Mouse (Mus musculus) testis, postnatal 10 days (tissue): Measurements from ENCODE around the gene Mamdc2.

ENCODE experiments used
- DNase-seq: peaks from one replicate; pipeline ENCODE4 v3.0.0; 2021; ENCODE audit warnings: low spot score

Mamdc2 gene

DNA sequence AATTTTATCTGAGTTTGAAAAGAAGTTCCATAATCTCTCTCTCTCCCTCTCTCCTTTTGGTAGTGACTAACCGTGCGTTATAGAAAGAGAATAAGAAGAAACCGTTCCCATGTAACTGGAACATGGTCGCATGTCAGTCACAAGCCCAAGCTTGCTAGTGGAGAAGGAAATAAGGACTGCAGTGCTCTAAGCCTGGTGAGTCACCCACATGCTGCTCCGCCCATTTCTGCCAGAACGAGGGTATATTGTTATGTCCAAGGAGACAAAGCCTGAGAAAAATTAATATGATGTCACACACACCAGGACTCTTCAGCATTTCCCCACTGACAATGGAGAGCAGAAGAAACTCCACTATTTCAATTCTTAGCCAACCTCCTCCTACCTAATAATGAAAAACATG, 93.5 kb downstream of the Mamdc2 start:
- no peak for DNase-seq

DNA sequence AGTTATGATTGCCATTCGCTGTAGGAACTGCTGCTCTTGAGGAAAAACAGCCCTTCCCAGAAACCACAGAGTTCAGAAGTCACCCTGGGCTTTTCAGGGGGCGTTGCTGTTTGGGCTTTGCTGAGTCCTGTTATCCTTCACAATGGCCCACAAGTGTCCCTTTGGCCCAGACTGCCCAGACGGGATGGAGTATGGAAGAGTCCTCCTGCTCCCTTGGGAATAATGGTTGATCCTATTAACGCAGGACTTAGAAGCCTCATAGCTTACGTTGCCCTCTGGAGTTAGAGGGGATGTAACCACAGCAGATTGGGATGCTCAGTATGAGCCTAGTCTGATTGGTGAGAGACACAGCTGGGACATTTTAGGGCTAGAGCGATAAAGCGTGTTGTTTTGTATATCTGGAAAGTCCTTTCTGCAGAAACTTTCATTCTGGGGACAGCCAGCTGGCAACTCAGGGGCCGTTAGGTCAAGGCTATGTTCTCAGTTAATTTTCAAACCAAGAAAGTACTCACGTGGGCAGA, 94.3 kb downstream of the Mamdc2 start:
- no peak for DNase-seq

DNA sequence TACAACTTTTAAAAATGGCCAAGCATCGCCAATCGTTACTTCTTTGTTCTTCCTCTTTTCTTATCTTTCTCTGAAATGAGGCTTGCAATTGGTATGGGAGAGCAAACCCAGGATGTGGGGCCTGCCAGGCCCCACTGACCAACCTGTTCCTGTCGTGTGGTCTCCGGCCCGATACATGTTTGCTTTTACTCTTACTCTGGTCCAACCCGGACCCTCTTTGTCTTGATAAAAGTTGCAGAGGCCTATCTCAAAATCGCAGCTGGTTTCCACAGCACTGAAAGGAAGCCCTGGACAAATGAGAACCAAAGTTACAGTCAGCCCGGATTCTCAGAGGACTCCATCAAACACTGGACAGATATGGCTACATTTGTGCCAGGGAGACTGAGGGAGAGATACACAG, 95.1 kb downstream of the Mamdc2 start:
- DNase-seq = no peak

DNA sequence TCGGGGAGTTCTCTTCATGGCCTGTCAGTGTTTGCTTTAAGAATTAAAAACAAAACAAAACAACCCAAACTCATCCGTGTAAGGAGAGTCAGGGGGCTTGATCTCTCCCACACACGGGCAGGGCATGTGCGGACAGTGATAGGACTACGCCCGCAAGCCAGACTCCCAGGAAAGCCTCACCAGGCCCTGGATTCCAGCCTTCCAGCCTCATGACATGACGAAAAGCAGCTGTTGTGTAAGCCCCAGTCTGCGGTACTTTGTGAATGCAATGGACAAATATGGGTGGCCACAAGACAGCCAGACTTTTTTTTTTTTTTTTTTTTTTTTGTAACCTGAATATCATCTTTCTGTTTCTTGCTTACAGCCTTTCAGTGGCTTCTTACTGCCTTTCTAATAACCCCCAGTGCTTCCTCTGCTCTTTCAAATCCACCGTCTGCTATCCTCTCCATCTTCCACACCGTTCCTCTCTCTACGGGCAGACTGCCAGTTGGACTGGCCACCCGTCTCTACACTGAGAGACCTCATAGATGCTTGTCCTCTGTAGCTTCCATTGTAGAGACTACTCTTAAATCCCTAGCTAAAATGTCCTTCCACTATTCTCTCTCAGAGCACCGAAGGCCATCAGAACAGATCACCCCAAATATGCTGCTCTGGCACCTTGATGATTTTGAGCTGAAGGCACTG, 96.3 kb downstream of the Mamdc2 start:
- no peak for DNase-seq

DNA sequence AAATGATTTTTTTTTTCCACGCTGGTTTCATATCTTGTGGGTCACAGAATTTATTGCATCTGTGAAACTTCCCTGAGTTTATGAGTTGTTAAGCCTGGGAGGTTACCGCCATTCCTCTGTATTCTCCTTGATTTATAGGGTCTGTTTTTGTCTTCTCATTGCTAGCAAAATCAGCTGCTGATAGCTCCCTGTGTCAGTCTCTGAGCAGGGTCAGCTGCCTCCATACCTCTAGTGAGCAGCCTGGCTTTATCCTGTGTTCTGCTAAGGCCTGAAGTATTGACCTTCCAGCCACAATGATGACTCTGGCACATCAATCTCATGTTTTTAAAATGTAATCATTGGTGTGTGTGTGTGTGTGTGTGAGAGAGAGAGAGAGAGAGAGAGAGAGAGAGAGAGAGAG, 98.3 kb downstream of the Mamdc2 start:
- DNase-seq = no peak

DNA sequence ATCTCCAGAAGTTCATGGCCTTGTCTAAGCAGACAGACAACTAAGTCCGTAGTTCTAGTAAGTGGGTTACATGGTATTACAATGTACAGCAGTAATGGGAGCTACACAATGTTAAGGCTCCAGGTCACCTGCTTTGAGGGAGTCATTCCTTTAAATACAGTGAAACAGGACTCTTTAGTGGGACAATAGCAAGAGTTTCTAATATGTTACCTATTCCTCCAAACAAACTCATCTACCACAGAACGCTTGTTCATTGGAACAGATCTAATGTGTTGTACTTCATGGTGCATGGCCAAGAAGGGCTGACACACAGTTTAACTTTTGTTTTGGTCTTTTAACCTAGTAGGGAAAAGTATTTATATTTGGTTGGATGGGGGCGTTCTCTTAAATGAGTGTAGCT, 105.5 kb downstream of the Mamdc2 start:
- DNase-seq = no peak

DNA sequence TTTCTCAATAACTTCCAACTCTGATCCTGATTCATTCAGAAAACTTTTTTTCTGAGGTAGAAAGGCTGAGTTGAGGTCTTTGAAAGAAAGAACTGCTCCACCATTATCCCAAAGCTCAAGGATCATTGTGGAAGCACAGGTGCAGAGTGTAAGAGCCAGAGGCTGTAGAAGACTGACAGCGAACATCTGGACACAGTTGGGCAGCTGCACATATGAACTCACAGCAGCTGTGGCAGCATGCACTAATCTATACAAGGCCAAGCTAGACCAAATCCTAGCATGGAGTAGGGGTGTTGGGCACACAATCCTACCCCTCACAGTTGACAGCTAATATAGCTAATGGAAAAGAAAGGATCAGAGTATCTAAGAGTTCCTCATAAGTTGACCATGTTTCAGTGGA, 115.4 kb downstream of the Mamdc2 start:
- DNase-seq = no peak

DNA sequence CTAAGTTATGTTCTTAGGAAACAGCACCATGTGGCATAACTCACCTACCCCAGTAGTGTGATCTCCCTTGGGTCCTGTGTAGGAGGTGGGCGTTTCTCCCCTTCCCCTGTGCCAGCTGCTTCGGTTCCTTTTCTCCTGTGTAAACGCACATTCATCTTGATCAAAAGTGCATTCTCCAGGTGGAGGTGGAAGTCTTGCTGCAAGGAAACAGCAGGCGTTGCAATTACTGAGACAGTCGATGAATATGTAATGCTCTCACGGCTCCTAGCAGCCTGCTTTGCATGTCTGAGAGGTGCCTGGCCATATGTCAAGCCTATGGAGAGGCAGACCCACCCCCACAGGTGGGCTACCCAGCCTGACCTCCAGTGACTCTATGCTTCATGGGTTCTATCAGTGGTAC, 117.4 kb downstream of the Mamdc2 start:
- DNase-seq = no peak

DNA sequence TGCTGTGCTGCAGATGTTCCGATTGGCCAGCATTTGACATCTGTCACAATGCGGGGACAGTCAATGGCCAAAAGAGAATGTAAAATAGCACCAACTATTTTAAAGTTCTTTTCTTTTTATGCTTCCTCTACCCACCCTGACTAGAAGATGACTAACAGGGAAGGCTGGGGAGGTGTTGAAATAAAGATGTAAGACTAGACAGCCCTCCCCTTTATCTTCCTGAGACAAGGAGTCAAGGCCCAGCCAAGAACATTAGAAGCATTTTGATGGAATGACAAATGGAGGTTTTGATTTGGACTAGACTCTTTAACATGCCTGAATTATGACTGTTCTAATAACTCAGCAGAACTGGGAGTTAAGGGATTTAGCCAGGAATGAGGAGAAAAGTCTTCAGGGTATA, 118.9 kb downstream of the Mamdc2 start:
- DNase-seq = no peak

DNA sequence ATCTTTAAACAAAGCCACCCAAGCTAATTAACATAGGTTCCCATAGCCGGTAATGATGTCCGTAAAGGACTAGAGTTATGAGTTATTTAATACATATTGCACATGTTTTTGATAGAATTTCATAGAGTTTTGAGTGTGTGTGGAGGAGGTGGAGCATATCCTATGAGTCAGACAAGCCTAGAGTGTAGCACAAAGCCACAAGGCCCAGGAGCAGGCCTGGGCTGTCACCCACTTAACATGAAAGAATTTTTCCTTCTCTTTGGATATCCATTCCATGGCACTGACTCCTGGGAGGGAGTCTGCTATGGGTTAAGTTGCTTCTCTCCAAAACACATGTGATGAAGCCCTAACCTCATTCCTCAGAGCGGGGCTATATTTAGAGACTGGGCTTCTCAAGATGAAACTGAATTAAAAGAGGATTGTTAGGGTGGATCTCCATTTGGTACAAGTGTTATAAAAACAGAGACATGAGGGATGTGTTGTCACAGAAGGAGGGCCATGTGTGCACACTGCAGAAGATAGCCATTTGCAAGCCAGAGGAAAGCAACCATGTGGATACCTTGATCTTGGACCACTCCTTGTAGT, 121.1 kb downstream of the Mamdc2 start:
- DNase-seq = no peak

DNA sequence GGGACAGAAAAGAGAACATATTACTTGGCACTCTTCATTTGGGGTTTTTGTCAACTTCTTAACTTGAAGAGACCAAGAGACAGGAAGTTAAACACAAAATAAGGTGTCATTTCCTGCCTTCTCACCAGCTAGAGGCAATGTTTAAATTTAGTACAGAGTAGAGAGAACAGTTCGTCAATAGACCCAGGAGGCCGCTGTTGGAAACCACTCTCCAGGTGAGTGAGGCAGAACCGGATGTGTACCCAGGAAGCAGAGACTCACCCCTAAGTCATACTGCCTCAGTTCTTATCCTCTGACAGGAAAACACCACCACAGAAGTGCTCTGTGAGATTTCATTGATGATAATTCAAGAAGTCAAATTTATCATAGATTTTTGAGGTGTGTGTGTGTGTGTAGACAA, 125.1 kb downstream of the Mamdc2 start:
- no peak for DNase-seq

DNA sequence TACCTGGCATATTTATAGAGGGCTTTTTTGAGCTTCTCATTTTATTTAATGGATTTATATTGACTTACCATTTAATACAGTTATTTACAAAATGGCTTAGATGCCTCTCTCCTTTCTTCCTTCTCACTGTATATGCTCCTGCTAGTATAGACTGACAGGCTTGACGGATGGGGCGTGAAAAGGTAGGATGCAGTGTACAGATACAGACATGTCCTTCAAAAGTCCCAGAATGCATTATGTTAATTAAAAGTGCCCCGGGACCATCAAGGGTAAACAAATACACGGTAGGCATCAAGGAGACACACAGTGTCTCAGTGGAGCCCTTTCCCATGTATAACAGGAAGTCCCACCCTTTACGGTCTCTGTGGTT, 130.3 kb downstream of the Mamdc2 start:
- no peak for DNase-seq

DNA sequence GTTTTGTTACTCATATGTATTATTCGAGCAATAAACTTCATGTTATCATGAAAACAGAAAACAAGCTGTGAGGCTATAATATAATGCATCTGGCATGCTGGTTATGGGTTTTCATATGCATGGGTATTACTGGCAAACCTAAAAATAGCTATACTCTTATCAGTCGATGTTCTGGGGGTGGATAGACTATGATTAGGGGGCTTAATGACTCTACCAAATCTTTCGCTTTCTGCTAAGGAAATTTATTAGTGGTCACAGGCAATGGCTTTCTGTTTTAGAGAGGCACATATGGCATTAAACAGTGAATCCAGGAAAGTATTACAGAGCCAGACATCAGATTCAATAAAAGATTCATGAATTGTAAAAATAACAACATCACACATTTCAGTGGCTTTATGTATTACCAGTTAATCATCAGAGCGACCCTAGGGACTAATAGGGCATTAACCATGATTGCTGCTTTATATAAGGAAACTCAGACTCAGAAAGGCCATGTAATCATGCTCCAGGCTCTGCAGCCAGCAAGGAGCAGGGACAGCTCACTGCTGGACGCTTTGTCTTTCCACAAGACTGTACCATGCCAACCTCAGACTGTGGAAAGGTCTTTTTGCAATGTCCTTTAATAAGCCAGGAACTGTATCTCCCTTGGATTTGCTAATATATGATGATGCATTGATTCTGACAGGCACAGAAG, 130.8 kb downstream of the Mamdc2 start:
- no peak for DNase-seq

DNA sequence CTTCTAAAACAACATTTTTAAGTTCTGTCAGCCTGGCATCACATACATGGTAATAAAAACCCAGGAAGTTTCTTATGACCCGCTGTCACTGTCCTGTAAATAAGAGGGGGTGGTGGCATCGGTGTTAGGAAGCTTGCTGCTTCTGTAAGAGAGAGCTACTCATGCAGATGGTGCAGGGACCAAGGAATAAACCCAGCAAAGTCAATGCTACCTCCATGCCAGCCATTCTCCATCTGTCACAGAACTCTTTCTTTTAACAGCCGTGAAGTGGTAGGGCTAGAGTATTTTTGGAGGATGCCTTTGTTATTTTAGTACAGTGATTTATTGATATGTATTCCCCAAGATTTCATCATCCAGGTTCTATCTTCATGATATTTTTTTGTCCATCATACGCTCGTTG, 131.4 kb downstream of the Mamdc2 start:
- DNase-seq = no peak

DNA sequence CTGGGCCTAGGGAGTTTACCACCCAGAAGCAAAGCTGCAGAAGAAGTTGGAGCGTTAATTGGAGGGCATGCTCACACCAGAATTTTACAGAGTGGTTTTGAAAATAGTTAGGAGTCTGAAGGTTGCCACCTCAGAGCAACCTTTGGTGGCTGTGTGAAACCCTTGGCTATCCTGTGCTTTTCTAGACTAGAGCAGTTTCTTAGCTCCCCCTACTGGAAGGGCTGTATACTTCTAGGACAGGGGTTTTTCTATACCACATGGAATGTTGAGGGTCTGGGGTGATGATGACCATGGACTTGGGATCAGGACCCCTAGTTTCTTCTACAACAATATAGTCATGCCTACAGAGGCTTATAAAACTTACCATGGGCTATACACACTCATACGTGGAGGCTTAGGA, 138.3 kb downstream of the Mamdc2 start:
- no peak for DNase-seq

DNA sequence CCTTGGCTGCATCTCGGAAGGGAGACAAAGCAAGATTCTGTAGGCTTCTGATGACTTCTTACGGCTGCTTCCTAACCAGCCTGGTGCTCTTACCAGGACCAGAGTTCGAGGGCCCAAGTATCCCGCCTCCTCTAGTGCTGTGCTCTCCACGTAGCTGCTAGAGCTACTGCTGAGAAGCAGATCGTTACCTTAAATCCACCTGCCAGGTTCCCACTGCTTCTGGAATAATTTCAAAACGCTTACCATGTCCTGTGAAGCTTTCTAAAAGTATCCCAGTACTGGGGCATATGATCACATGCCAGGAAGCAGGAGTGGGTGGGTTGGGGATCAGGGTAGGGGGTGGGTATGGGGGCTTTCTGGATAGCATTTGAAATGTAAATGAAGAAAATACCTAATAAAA, 141.6 kb downstream of the Mamdc2 start:
- DNase-seq = no peak

DNA sequence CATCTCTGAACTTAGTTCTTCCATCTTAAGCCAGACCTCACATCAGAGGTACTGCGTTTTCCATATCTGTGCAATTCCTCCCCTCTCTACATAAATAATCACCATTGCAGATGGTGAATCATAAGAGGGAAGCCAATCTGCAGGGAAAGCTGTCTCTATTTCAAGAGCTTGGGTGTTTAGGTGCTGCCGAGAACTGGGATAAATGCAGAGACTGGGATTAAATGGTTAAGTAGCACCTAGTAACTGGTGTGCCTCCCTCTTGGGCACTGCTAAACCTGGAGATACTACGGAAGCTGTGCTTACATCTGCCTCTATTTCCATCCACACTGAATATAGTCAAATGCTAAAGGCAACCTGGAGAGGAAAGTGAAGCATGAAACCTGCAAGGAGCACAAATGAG, 148.3 kb downstream of the Mamdc2 start:
- no peak for DNase-seq

DNA sequence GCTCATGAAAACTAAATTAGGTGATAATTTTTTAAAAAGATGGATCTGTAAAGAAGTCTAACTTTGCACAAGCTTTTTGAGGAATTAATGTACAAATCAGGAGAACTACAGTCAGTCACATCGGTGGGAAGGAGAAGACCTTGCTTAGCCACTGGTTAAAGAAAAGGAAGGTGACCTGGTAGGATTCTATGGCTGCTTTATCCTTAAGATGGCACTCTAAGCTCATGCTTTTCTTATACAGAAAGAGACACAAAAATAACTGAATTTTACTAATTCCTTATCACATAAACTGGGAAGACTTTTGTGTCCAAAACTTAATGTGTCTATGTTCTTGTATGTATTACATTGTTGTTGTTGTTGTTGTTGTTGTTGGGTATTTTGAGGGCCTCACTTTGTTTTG, 149.3 kb downstream of the Mamdc2 start:
- DNase-seq = no peak

DNA sequence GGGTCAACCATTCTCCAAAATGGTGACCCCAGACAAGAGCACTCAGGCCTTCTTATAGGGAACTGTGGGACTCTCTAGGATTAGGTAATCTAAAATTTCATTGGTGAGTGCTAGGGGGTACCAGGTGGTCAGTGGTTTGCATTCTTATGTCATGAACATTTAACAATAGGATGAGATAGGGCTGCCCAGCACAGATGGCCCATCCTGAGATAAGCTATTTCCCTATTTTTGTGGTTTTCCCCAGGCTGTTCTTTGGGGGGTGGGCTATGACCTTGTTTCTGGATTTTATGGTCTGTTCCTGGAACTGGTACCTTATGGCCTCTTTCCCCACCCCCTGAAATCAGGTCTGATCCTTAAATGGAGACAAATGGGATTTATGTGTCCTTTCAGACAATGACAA, 151.1 kb downstream of the Mamdc2 start:
- no peak for DNase-seq

DNA sequence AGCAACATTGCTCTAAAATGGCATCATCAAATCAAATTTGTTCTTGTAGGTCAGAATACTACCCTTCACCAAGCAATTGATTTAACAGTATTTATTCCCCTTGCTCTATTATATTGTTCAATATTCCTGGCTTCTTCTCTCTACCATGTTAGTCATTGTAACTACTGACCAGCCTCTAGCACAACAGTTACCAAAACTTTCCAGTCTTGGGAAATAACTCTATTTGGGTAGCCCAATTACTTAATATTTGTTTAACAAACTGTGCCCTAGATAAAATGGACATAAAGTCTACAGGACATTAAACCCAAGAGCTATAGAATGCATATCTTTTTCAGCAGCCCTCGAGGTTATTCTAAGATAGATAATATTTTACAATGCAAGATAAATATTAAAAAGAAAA, 159.0 kb downstream of the Mamdc2 start:
- no peak for DNase-seq

DNA sequence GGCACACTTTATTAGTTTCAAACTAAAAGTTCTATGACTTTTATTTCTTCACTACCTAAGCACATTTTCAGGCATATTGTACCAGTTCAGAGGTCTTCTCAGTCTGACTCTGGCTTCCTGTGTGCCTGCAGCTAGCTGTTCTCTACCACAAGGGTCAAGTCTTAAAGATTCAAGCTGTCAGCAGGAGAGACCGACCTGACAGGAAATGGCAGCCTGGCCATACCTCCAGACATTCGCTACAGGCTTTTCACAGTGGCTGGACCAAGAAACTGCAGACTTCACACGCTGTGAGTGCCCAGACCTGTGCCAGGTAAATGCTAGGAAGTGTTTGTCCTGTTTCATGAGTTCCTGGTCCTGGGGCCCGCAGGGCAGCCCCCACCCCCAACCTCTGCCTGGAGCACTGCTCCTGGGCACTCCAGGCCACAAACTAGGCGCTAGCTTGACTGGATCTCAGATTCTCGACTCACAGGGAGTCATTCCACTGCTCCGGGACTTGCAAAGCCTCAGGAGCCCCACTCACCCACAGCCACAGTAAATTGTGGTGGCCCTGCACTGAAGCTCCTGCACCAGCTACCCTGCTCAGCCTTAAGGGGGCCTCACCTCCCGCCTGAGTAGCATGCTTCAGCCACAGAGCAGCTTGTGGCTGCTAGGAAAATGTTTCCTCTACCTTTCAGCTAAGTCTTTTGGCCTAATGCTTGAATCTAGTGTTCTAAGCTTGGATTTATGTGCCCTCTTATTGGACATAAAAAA, 166.2 kb downstream of the Mamdc2 start:
- DNase-seq = no peak

DNA sequence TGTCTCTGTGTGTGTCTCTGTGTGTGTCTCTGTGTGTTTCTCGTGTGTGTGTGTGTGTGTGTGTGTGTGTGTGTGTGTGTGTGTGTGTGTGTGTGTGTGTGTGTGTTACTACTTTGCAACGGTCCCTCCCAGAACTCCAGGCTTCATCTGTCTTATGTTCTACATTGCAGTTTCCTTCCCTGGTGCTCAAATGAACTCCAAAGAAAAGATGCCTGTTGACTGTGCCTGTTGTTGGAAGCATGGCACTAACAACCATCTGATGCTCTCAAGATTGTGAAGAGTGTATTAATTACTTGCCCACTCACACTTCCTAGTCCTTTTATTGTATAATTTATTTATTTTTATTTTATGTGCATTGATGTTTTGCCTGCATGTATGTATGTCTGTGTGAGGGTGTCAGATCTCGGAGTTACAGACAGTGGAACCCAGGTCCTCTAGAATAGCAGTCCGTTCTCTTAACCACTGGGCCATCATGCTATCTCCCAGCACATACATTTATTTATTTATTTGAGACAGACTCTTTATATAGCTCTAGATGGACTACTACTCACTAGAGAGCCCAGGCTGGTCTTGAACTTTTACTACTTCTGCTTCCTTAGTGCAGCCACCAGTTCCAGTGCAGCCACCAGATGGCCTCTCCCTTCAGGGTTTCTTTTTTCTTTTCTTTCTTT, 174.1 kb downstream of the Mamdc2 start:
- DNase-seq = no peak
